15 mouse cellular contexts compared by ENCODE assay signal in the genomic region with DNA sequence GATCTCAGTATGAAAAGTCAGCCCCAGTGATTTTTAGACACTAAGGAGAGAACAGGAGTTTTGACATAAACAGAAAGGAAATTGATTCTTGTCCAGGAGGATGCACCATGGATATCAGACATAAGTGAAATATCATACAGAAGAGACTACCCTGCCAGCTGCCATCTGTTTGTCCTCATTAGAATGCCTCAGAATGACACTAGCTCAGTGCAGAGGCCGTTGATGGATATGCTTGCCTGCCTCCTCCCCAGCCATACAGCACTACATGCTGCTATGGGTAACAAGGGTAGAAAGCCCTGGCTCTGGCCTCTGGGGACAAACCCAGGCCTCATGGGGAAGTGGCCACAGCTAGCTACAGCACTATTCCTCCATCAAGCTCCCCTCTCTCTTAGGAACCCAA.
A peak's percentile ranks its signal among the peaks of the same experiment; 100 is the strongest.
DNase-seq lines count a peak whose midpoint lies in the region; ATAC-seq and TF ChIP-seq lines count a peak whose summit lies in the region.
"Had no signal": no experiment of that assay in that cellular context is flagged by ENCODE, and none has a peak within 500 bp of the region (broad histone marks: within the 10 kb centered on the region; RNA-seq: fewer than 3 reads in every experiment).

No protein-coding gene starts in this region.

- TF ChIP-seq POLR2A in cortical plate, adult 2 months (IDR thresholded peaks at IDR 0.05; ENCODE audit: extremely low read depth, insufficient read depth, low read length): no peak

- no peak overlapping the region for H3K4me2 ChIP-seq in hindbrain, embryonic 14.5 days (replicated peaks)
- no peak overlapping the region for H3K4me2 ChIP-seq in midbrain, embryonic 16.5 days (ENCODE audit: low read length)
- H3K4me2 ChIP-seq: embryonic facial prominence, embryonic 15.5 days; stomach, embryonic 15.5 days had no signal

- no peaks in the 10 kb centered on the region for H3K36me3 ChIP-seq in hindbrain, embryonic 14.5 days (replicated peaks; ENCODE audit: control insufficient read depth, insufficient read depth)
- H3K36me3 ChIP-seq in midbrain, embryonic 16.5 days (ENCODE audit: control insufficient read depth, insufficient read depth, low read length): no peaks in the 10 kb centered on the region
- H3K36me3 ChIP-seq: embryonic facial prominence, embryonic 15.5 days; limb, embryonic 10.5 days; stomach, embryonic 15.5 days had no signal

- H3K27me3 ChIP-seq in hindbrain, embryonic 14.5 days (ENCODE audit: control insufficient read depth, insufficient read depth, low read length): no peaks in the 10 kb centered on the region
- H3K27me3 ChIP-seq in midbrain, embryonic 16.5 days (ENCODE audit: control insufficient read depth, insufficient read depth, low read depth, low read length): no peaks in the 10 kb centered on the region
- H3K27me3 ChIP-seq: embryonic facial prominence, embryonic 15.5 days; megakaryocyte, embryonic 14.5 days; stomach, embryonic 15.5 days had no signal

- peak; percentile 4 for DNase-seq in layer of hippocampus, adult 8-10 months (ENCODE audit: low spot score in 2 of 2)
- no peak for DNase-seq in layer of hippocampus, adult 11-12 months (ENCODE audit: low spot score)
- DNase-seq in hindbrain, embryonic 14.5 days (ENCODE audit: low spot score): no peak
- no peak for DNase-seq in MN1 (ENCODE audit: low spot score)
- DNase-seq in cerebellum, adult 11 months: no peak
- no peak for DNase-seq in lung, postnatal 4 days
- DNase-seq: cerebellum, postnatal 14 days; kidney, adult 11 months; lung, adult 18-20 months had no signal

- H3K27ac ChIP-seq in cortical plate, adult 2 months (ENCODE audit: insufficient read depth, low read length): peak overlapping the region; percentile 79
- H3K27ac ChIP-seq in hindbrain, embryonic 14.5 days: no peak overlapping the region
- 0 out of 2 replicates have a peak overlapping the region, but pooled peaks have one; percentile 11 for H3K27ac ChIP-seq in midbrain, embryonic 16.5 days (ENCODE audit: low read length)
- H3K27ac ChIP-seq: embryonic facial prominence, embryonic 15.5 days; limb, embryonic 10.5 days; stomach, embryonic 15.5 days had no signal

- no peak for TF ChIP-seq CTCF in cortical plate, adult 2 months (IDR thresholded peaks at IDR 0.05; ENCODE audit: extremely low read depth, insufficient read depth, low read length)

- 33% methylated on average over 1 of the region's 1 CpGs for WGBS in hindbrain, embryonic 14.5 days
- WGBS in midbrain, embryonic 16.5 days: 46% methylated on average over 1 of the region's 1 CpGs

- peaks cover 2% of the 10 kb centered on the region for H3K4me1 ChIP-seq in cortical plate, adult 2 months (ENCODE audit: control insufficient read depth, insufficient read depth, low read length)
- H3K4me1 ChIP-seq in hindbrain, embryonic 14.5 days (replicated peaks; ENCODE audit: control insufficient read depth, insufficient read depth, low read length): no peaks in the 10 kb centered on the region
- no peaks in the 10 kb centered on the region for H3K4me1 ChIP-seq in midbrain, embryonic 16.5 days (ENCODE audit: control insufficient read depth, insufficient read depth, low read length)
- H3K4me1 ChIP-seq: embryonic facial prominence, embryonic 15.5 days; limb, embryonic 10.5 days; megakaryocyte, embryonic 14.5 days; stomach, embryonic 15.5 days had no signal

- H3K9me3 ChIP-seq in hindbrain, embryonic 14.5 days (ENCODE audit: control insufficient read depth, low read length): no peaks in the 10 kb centered on the region
- H3K9me3 ChIP-seq in midbrain, embryonic 16.5 days (replicated peaks; ENCODE audit: control insufficient read depth, low read length, poor library complexity, severe bottlenecking): no peaks in the 10 kb centered on the region
- H3K9me3 ChIP-seq: embryonic facial prominence, embryonic 15.5 days; limb, embryonic 10.5 days; megakaryocyte, embryonic 14.5 days; stomach, embryonic 15.5 days had no signal

- no peak overlapping the region for H3K4me3 ChIP-seq in cortical plate, adult 2 months (ENCODE audit: insufficient read depth, low read length)
- H3K4me3 ChIP-seq in hindbrain, embryonic 14.5 days (replicated peaks; ENCODE audit: low read length): no peak overlapping the region
- H3K4me3 ChIP-seq in midbrain, embryonic 16.5 days (ENCODE audit: low read depth, low read length): no peak overlapping the region
- H3K4me3 ChIP-seq: embryonic facial prominence, embryonic 15.5 days; limb, embryonic 10.5 days; megakaryocyte, embryonic 14.5 days; stomach, embryonic 15.5 days had no signal

- peak; percentile 82 for ATAC-seq in hindbrain, embryonic 14.5 days (ENCODE audit: low FRiP score)
- ATAC-seq in midbrain, embryonic 16.5 days: peak; percentile 66

- H3K9ac ChIP-seq in hindbrain, embryonic 14.5 days: no peak overlapping the region
- H3K9ac ChIP-seq in midbrain, embryonic 16.5 days (ENCODE audit: low read depth, low read length): no peak overlapping the region
- H3K9ac ChIP-seq: embryonic facial prominence, embryonic 15.5 days; stomach, embryonic 15.5 days had no signal

Comparison
In these comparisons a context has a peak if more than half of its experiments do, and no peak if none do; other contexts are left out.
1. DNase-seq: peak in layer of hippocampus, adult 8-10 months (2 of 2); none in layer of hippocampus, adult 11-12 months (single experiment), hindbrain, embryonic 14.5 days (single experiment), MN1 (single experiment), cerebellum, adult 11 months (single experiment) and lung, postnatal 4 days (0 of 2).